Mouse (Mus musculus) B cell, adult (primary cell): ENCODE data around the gene Zbtb7a. TPM values are rescaled to one million over a fixed set of nuclear protein-coding genes. Genes with fewer than 3 reads are reported as not detected.

Experiments
- total RNA-seq: library from RNA; stranded (reverse); gene quantifications from 4 replicates; pipeline ENCODE4 v1.2.4, GENCODE M21; 2023; ENCODE audit not compliant: inconsistent age

Gene Zbtb7a
- total RNA-seq = 96.3 to 108 TPM (median 102 TPM) in 4 replicates

DNA sequence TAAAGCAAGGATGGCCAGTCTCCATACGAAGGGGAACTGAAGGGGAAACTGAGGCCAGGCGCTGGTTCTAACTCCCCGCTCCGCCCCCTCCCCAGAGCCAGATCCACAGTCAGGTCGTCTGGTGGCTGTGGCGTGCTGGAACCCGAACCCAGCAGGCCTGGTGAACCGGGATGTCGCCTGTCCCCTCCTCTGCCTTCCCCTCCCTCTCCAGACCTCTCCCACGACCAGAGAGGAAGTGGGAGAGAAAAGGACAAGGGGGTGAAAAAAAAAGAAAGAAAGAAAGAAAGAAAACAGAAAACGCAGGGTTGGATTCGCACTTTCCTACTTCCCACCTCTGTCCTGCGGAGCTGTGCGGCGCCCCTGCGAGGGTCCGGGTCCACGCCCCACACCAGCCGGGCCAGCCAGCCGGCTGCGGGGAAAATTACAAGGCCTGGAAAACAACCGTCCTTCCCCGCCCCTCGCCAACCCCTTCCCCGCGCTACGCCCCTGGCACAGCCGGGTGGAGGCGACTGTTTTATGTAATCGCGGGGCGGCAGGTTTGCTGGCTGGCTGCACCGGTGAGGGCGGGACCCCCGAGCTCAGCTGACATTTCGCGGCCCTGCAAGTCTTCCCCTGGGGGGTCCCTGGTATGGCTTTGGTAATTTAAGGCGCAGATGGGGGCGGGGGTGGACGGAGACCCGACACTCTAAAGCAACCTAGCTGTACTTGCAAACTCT, at the start of gene Zbtb7a:
Zbtb7a (plus strand) TSS at position 255 of the 716 bp plus-strand sequence.

DNA sequence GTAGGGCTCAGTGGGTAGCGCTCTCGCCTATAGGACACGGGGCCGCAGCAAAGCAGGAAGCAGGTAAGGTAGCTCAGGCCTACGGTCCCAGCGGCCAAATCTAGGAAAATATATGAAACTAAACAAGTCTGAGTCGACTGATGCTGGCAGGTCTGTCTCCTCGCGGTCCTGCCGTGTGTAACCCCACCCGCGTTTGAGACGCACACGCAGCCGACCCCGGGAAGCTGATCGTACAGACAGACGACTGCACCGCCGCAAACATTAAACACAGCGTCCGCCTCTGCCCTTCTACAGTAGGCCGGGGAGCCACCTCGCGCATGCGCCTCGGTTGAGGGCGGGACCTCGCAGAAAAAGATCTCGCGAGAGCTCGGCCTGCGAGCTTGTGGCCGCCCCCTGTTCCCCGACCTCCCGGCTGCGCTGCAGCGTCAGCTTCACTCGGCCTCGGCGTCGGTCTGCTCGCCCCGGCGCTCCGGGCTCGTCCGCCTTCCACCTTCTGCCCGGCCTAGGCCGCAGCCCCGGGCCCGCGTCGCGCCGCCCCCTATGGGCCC, 29.4 kb upstream of the Zbtb7a start, which contains the start of gene Map2k2:
Map2k2 (plus strand) TSS at position 351 of the 548 bp plus-strand sequence.

DNA sequence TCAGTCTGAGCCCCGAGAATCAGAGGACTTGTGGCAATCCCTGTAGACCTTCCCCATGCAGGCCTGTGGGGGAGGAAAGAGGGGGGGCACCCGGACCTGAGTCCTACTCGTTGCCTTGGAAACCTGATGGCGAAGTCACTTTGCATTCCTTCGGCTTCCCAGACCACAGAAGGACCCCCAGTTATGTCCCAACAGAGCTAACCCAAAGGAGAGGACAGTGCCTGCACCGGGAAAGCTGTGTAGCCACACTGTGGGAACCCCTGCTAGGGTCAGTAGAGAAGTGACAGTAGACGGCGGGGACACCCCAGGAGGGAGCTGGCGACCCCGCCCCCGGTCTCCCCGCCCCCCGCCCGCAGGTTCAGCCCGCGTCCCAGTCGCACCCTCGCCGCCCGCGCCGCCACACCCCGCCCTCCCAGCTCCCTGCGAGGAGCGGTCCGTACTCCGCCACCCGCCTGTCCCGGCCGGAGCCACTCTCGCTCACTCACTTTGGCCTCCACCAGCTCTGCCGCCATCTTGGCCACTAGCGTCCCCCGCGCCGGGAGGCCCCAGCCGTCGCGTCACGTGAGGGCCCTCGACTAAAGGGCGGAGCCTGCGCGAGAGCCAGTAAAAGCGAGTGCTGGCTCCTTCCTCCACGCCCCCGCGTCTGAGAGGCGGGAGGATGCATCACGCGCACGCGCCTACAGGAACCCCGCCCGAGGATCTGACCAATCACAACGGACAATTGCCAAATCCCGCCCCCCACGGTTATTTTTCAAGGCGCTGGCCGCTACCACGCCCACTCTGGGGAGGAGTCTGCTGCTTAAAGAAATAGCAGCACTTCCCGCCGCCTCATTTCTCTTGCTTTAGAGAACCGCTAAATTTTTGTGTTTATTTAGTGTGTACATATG, 32.4 kb downstream of the Zbtb7a start, which contains the start of gene Pias4:
Pias4 (minus strand) TSS at position 724 of the 887 bp plus-strand sequence.

DNA sequence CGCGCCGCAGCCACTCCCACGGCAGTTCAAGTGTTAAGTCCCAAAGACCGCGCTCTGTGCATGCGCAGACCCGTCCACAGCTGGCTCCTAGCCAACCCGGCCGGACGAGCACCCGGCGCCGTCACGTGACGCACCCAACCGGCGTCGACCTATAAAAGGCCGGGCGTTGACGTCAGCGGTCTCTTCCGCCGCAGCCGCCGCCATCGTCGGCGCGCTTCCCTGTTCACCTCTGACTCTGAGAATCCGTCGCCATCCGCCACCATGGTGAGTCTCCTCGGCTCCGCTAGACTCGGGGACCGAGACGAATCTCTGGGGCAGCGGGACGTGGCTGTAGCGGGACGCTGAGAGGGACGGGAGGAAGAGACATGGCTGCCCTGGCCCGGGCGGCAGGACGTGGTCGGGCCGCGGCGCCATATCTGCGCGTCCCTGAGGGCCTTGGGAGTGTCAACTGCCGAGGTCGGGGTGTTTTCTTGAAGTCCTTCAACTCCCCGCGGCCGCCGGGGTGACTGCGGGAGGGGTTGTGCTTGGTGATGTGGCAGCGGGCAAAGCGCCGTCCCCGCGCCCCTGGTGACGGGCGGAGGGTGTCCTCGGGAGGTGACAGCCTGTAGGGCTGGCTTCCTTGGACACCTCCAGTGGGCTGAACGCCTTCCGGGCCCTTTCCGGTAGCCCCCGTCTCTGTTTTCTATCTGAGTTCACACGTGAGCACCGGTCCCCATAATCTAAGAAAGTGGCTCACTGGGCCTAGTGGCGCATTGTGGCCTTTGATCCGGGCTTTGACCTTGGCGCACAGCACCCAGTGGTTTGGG, 41.6 kb downstream of the Zbtb7a start, which contains the start of gene Eef2:
Eef2 (plus strand) TSS at position 166 of the 806 bp plus-strand sequence.

DNA sequence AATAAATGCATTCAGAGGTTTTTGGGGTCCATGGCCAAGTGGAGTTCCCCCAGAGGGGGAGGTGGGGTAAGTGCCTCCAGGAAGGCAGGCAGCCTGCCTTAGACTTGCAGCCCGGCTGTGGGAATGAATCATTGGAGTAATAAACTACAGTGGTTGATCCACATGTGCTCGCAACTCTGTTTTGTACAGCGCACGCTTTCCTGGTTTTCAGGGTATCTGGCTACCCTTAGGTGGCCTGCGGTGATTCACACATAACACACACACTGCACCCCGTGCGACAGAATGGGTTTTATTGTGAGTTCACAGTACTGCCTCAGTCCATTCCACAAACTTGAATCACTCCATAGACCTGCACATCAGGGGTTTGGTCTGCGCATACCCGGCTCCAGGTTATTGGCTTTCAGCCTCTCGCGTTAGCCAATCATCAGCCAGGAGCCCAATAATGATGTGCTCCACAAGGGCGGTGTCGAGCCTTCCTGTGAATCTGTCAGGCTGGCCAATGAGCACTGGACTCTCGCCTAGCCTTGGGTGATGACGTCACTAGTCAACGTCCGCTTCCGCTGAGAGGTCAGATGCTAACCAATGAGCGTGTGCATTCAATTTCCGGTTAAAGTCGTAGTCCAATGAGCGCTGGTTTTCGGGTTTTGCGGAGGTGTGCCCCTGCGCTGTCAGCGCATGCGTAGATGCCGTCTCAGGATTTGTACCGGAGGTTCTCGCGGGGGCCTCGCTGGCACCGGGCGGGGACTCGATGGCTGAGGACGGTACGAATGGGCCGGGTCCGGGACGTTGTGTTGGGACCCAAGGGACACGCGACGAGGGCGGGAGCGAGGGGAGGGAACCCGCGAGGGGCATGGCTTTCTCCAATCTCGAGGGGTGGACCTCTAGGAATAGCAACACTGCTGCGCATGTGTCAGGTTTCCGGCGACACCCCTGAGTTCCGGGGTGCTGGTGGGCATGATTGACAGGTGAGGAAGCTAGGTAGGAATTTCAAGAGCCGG, 47.6 kb downstream of the Zbtb7a start, which contains the start of gene Dapk3:
Dapk3 (plus strand) TSS at position 670 of the 998 bp plus-strand sequence.

DNA sequence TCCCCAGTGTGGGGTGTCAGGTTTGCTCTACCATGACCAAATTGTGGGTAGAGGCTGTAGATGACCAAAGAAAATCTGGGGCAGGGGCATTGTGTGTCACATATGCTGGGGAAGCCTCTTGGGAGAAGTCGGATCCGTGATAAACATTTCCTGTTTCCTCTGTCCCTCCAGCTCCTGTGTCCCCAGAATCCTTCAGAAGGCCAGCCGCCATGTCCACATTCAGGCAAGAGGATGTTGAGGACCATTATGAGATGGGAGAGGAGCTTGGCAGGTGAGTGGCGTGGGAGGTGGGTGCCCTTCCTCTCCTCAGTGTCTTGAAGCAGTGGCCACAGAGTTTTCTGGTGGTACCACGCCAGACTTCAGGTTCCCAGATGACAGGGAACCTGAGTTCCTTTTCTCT, 48.8 kb downstream of the Zbtb7a start, which contains the start of gene 4930442H23Rik:
4930442H23Rik (minus strand) TSS at position 45 of the 400 bp plus-strand sequence.

DNA sequence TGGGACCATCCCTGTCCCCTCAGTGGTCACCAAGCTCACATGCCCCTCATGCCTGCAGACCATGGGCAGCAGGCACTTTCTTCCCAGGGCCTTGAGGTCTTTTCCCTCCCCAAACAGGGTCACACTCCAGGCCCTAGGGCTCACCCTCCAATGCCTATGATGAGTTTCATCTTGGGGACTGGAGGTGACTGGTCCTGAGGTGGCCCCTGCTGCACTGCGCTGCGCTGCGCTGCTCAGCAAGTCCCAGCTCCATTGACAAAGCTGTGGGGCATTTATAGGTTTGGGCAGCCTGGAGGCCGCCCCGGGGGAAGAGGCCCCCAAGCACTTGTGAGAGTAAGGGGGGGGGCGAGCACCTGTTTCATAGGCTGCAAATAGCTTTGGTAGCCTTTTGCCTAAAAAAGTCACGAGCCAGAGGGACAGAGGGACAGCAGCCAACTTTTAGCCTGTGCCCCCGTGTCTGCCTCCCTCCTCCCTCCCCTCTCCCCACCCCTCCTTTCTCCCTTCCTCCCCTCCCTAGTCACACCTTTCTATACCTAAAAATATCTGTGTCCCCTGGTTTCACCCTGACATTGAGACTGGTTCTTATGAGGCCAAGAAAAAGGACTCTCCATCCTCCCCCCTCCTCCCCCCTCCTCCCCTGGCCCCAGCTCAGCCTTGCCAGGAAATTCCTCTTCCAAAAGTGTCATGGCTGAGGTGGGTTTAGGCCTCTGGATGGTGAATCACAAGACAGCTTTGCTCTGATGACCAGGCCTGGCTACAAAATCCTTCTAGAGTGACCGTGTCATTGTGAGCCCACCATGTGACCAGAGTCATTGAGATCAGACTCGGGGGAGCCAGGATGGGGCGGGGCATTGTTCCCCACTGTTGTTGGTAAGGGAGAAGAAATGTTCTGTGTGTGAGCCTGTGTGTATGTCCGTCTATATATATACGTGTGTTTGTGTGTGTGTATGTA, 67.1 kb downstream of the Zbtb7a start, which contains the start of gene Nmrk2:
Nmrk2 (minus strand) TSS at position 245 of the 952 bp plus-strand sequence.

Other genes starting within 250 kb of the Zbtb7a start
- gene Timm13, start 234.3 kb upstream of the Zbtb7a start, total RNA-seq = 67.2 to 77.1 TPM (median 71.8 TPM) in 4 replicates
- 10.7 to 14.4 TPM (median 12.4 TPM) in 4 replicates for gene Lmnb2, start 217.0 kb upstream of the Zbtb7a start, total RNA-seq
- 43.6 to 49.2 TPM (median 44.1 TPM) in 4 replicates for gene Gadd45b, start 205.1 kb upstream of the Zbtb7a start, total RNA-seq
- 0.19 to 0.39 TPM (median 0.22 TPM) in 3 of 4 replicates, not detected in the other for gene Gng7, start 120.3 kb upstream of the Zbtb7a start, total RNA-seq
- not detected in 4 replicates for gene Diras1, start 109.6 kb upstream of the Zbtb7a start, total RNA-seq
- gene Slc39a3, start 97.8 kb upstream of the Zbtb7a start, total RNA-seq = 10.1 to 13.0 TPM (median 12.5 TPM) in 4 replicates
- 62.6 to 68.2 TPM (median 64.7 TPM) in 4 replicates for gene Sgta, start 75.0 kb upstream of the Zbtb7a start, total RNA-seq
- gene Thop1, start 65.2 kb upstream of the Zbtb7a start, total RNA-seq = 17.0 to 20.3 TPM (median 17.5 TPM) in 4 replicates
- not detected in 4 replicates for gene Creb3l3, start 36.3 kb upstream of the Zbtb7a start, total RNA-seq
- gene Map2k2, start 29.3 kb upstream of the Zbtb7a start, total RNA-seq = 129 to 154 TPM (median 146 TPM) in 4 replicates
- 56.6 to 67.0 TPM (median 64.0 TPM) in 4 replicates for gene Pias4, start 32.7 kb downstream of the Zbtb7a start, total RNA-seq
- gene Eef2, start 41.4 kb downstream of the Zbtb7a start, total RNA-seq = 2,010 to 2,056 TPM (median 2,036 TPM) in 4 replicates
- gene Dapk3, start 47.8 kb downstream of the Zbtb7a start, total RNA-seq = 75.8 to 91.0 TPM (median 85.2 TPM) in 4 replicates
- not detected in 4 replicates for gene 4930442H23Rik, start 48.6 kb downstream of the Zbtb7a start, total RNA-seq
- gene Nmrk2, start 66.8 kb downstream of the Zbtb7a start, total RNA-seq = not detected in 4 replicates
- not detected in 4 replicates for gene Atcay, start 95.6 kb downstream of the Zbtb7a start, total RNA-seq
- 2.6 to 7.2 TPM (median 4.5 TPM) in 4 replicates for gene Zfr2, start 97.9 kb downstream of the Zbtb7a start, total RNA-seq
- gene Matk, start 117.7 kb downstream of the Zbtb7a start, total RNA-seq = 22.2 to 31.3 TPM (median 26.5 TPM) in 4 replicates
- 128 to 138 TPM (median 136 TPM) in 4 replicates for gene Mrpl54, start 131.7 kb downstream of the Zbtb7a start, total RNA-seq
- gene Apba3, start 131.7 kb downstream of the Zbtb7a start, total RNA-seq = 41.2 to 44.0 TPM (median 42.6 TPM) in 4 replicates
- 12.7 to 18.0 TPM (median 17.5 TPM) in 4 replicates for gene Tjp3, start 156.4 kb downstream of the Zbtb7a start, total RNA-seq
- 150 to 166 TPM (median 155 TPM) in 4 replicates for gene Pip5k1c, start 157.7 kb downstream of the Zbtb7a start, total RNA-seq
- gene Cactin, start 185.9 kb downstream of the Zbtb7a start, total RNA-seq = 45.1 to 49.2 TPM (median 46.9 TPM) in 4 replicates
- 3.0 to 4.6 TPM (median 3.8 TPM) in 4 replicates for gene Tbxa2r, start 193.5 kb downstream of the Zbtb7a start, total RNA-seq
- 0.42 to 1.0 TPM (median 0.82 TPM) in 4 replicates for gene Gipc3, start 208.0 kb downstream of the Zbtb7a start, total RNA-seq
- gene Hmg20b, start 215.3 kb downstream of the Zbtb7a start, total RNA-seq = 64.5 to 77.9 TPM (median 72.9 TPM) in 4 replicates
- 9.2 to 15.5 TPM (median 12.6 TPM) in 4 replicates for gene Mfsd12, start 222.3 kb downstream of the Zbtb7a start, total RNA-seq
- 5.8 to 7.9 TPM (median 7.7 TPM) in 4 replicates for gene 4930404N11Rik, start 230.6 kb downstream of the Zbtb7a start, total RNA-seq
- 38.8 to 48.3 TPM (median 46.2 TPM) in 4 replicates for gene Fzr1, start 243.3 kb downstream of the Zbtb7a start, total RNA-seq
- gene Dohh, start 249.2 kb downstream of the Zbtb7a start, total RNA-seq = 33.2 to 44.7 TPM (median 38.4 TPM) in 4 replicates
- 1.4 to 2.8 TPM (median 1.9 TPM) in 4 replicates for gene Gm48551, start 249.2 kb downstream of the Zbtb7a start, total RNA-seq